Mouse (Mus musculus) testis, adult 2 months (tissue): ENCODE measurements around the gene Nfkb2.

Experiments used
- CTCF ChIP-seq: fragments of 200-500 bp; IDR thresholded peaks from 2 replicates; pipeline ENCODE4 v1.5.1; 2012; ENCODE audit warnings: low read depth, mild to moderate bottlenecking, inconsistent platforms, low read length, moderate library complexity; ENCODE audit not compliant: control insufficient read depth, insufficient read depth, insufficient replicate concordance
- POLR2A ChIP-seq: fragments of 200-500 bp; IDR thresholded peaks from 2 replicates; pipeline ENCODE4 v1.6.1; 2012; ENCODE audit warnings: low read depth, mild to moderate bottlenecking, inconsistent platforms, low read length, moderate library complexity; ENCODE audit not compliant: control insufficient read depth

GRCm38 (mm10) chr19:46309651-46310305, 5.7 kb downstream of the Nfkb2 start:
- no peak for TF ChIP-seq CTCF
- no peak for TF ChIP-seq POLR2A
